Mouse (Mus musculus) right cerebral cortex, postnatal 4 days (tissue): ENCODE results near the gene Rac2.

Experiments used
- DNase-seq: peaks from one replicate; pipeline ENCODE4 v3.0.0-alpha.2; 2022

The Rac2 gene

DNA sequence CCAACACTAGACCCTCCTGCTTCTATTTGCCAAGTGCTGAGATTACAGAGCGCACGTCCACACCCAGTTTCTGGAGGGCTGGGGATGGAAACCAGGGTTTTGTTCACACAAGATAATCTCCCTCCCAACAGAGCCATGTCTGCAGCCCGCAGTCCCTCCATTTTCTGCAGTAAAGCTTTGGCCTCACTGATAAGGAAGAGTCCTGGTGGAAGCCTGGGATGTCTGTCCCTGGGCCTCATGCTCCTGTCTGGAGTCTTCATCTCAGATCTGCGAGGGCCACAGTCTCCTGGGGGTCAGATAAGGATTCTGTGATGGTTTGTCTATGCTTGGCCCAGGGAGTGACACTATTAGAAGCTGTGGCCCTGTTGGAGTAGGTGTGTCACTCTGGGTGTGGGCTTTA, 15.5 kb upstream of the Rac2 start:
- DNase-seq, result no peak

DNA sequence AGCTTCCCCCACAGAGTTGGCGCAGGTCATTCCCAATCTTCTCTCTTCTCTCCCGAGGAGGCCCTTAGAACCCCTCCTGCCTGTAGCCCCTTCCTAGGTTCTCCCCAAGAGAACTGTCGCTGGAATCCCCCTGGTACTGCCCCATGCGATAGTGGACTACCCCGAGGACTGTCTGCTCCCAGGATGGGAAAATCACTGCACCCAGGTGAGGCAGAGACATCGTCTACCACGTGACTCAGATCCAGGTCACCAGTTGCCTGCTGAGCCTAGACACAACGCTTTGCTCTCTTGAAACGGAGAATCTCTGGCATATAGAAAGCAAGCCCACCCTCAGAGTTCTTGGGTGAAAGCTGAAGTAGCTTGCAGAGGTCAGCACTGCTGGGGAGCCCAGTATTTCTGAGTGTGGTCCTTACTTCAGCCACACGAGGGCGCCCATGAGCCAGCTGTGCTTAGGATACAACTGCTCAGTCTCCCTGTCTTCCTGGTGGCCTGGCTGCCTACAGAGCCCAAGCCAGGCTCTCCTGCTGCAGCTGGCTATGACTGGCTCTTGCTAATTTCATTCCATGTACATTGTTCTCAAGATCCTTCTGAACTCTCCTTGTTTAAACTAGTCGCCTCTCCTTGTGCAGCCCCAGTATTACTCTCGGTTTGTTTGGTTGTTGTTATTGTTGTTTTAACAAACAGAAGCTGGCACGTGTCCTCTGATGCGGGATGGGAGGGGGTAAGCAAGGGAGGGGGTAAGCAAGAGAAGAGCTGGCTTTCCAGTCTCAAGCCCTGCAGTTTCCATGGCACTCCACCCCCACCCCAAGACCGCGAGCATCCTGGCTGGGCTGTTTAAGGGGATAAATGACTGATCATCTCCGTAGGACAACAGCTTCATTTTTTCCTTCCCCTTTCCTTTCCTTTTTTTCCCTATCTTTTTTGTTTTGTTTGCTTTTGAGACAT, 14.7 kb upstream of the Rac2 start:
- peak; percentile 92 for DNase-seq

DNA sequence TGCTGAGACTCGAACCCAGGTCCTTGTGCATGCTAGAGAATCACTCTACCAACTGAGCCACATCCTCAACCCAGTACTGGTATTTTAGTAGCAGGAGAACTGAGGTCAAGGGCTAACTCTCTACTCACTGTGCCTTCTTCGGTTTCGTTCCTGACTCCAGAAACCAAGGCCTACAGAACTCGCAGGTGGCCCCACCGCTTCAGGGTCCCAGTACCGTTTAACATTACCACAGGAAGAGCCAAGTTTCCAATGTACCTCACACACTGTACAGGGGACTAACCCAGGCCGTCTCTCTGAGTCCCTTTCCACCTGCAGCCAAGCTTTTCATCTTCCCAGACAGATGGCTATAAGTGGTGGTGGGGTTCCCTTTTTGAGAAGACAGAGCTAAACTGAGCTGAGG, 12.8 kb upstream of the Rac2 start:
- DNase-seq, result no peak

DNA sequence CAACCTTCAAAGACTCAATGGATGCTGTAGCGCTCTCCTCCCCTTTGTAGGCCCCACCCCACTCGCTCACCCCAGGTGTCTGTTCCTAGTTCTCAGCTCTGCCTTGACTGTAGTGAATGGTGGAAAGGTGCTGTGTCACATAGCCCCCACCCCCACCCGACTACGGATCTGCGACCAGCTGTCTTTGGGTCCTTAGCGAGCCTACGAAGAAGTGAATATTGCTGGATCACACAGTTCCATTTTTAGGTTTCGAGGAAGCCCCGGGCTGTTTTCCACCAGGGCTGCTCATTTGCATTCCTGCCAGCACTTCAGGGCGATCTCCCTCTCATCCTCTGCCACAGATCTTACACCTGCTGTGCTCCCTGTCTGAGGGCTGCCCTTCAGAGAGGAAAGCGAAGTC, 10.8 kb upstream of the Rac2 start:
- DNase-seq, result no peak

DNA sequence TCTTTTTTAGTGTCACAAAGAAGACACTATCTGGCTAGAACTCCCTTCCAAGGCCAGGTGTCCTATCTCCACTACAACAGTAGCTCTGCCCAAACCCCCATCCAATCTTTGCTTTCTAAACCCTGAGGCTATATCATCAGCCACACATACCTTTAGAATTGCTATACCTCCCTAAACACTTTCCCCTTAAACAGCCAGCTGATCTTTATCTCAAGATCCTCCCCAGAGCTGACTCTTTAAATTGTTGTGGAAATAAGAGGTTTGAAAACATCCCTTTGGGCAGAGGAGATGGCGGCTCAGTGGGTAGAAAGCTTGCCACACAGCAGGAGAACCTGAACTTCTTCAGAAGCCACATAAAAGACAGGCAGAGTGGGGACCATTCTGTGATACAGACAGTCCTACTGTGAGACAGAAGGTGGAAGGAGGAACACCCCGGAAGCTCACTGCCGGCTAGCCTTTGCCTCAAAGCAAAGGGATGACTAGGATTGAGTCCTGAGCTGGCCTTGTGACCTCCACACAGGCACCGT, 3.8 kb upstream of the Rac2 start:
- DNase-seq, result no peak

DNA sequence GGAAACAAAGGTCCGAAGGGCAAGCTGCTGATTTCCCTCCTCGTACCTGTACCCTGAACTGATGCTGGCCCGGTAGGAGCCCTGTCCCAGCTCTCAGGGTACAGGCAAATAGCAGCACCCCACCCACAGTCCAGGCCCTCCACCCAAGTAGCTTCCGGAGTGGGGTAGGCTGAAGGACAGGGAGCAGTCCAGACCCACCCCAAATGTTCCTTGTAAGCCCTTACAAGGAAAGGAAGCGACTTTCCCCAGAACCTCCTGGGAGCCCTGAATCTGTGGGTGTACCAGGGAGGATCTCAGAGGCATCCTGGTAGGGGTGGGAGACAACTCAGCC, 348 bp downstream of the Rac2 start:
- no peak for DNase-seq

DNA sequence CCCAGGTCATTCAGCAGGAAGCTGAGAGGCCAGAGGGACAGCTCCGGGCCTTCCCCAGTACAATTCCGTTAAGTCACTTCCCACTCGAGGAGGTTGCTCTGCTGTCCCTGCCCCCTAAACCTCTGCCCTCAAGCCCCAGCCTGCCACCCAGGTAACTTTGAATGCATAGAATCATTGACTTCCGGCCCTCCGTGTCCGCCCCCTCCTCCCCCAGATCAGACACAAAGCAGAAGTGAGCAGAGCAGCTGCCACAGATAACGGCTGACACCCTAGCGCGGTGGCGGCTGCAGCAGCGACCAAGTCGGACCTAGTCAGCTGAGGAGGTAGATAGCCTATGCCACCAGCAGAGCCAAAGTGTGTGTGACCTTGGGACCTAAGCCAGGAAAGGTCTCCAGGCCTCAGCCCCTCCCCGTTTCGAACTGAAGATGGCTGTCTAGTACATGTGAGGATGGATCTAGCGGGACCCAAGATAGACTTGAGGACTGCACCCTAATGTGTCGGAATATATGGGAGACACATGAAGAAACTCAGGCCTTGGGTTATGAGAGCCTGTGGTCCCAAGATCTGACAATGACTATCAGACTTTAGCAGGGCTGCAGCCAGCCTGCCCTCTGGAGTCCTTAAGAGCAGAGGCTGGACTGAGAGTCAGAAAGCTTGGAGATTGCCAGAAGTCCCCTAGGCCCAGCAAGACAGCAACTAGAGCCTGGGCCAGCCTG, 871 bp downstream of the Rac2 start:
- no peak for DNase-seq

DNA sequence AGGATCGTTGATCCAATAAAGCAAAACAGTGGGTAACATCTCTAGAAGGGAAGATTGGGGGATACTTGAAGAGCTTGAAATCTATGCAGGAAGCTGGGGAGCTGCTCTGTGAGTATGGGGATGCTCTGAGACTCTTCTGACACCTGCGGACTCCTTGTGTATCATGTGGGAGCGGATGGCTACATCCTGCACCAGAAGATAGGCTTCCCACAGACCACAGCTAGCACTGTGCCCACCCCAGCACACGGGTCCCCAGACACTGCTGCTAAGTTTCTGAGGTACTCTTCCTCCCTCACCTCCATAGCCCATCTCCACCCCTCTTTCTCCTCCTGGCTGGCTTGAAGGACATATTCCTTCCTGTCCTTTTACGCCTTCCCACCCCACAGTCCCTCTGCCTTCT, 2.4 kb downstream of the Rac2 start:
- no peak for DNase-seq

DNA sequence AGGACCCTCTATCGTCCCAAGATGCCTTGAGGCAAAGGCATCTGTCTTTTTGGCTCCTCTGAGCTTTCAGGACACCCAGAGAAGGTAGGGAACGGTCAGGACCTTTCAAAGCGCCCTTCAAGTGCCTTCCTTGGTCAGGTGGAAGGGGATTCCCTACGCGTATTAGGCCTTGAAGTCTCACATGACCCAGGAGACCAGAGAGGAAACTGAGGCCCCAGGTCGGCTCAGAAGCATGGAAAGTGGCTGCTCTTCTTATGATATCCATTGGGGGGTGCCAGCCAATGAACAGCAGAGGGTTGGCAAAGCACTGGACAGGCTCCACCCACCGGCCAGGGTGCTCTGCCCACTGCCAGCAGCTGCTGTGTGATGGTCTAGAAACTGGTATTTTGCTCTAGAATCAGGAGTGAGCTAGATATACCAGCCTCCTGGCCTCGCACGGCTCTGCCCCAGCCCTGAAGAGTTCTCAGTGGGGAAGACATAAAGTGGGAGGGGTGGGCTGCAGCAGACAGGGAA, 4.9 kb downstream of the Rac2 start:
- DNase-seq, result no peak

DNA sequence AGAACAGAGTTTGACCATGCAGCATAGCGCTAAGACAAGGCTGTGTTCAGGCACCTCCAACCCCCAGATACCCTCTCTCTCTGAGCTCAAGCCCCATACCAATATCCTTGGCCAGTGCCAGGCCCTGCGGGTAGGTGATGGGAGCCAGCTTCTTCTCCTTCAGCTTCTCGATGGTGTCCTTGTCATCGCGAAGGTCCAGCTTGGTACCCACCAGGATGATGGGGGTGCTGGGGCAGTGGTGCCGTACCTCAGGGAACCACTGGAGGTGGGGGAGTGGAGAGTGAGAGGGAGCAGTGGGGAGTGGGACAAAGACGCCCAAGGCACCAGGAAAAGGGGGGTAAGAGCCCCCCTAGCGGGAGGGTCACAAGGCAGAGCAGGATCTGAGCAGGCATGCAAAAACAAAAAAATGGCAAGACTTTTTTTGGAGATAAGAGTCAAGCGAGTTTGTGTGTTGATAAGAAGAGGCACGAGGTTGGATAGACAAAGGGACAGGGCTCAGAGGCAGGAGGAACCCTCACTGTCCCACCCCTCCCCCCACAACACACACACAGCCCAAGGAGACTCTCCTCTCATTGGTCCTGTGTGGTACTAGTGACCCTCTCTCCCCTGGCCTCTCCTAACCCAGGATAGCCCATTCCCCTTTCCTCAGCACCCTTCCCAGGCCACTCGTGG, 7.7 kb downstream of the Rac2 start:
- no peak for DNase-seq

DNA sequence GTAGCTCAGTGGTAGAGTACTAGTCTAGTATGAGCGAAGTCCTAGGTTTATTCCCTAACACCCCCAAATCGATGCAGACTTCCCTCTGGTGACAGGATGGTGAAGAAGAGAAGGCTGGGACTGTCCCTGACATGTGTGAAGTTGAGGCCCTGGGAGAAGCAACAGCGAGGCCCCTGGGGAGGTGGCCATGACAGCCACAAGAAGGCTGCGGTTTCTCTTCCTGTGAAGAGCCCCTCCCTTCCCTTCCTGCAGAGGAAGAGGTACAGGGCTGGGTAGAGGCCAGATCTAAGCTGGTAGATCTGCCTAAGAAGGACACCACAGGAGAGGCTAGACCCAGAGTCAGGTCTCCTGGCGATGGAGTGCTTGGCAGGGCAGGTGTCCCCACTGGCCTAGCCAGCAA, 8.6 kb downstream of the Rac2 start:
- no peak for DNase-seq

DNA sequence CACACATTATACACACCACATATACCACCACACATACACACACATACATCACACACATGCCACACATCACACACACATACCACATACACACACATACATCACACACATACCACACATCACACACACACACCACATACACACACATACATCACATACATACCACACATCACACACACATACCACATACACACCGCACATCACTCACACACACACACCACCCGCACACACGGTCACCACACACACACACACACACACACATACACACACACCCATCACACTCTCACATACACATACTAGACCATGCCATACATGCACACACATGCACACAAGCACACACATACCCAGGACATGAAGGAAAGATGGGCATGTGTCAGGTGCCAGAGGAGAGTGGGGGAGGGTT, 9.2 kb downstream of the Rac2 start:
- no peak for DNase-seq

DNA sequence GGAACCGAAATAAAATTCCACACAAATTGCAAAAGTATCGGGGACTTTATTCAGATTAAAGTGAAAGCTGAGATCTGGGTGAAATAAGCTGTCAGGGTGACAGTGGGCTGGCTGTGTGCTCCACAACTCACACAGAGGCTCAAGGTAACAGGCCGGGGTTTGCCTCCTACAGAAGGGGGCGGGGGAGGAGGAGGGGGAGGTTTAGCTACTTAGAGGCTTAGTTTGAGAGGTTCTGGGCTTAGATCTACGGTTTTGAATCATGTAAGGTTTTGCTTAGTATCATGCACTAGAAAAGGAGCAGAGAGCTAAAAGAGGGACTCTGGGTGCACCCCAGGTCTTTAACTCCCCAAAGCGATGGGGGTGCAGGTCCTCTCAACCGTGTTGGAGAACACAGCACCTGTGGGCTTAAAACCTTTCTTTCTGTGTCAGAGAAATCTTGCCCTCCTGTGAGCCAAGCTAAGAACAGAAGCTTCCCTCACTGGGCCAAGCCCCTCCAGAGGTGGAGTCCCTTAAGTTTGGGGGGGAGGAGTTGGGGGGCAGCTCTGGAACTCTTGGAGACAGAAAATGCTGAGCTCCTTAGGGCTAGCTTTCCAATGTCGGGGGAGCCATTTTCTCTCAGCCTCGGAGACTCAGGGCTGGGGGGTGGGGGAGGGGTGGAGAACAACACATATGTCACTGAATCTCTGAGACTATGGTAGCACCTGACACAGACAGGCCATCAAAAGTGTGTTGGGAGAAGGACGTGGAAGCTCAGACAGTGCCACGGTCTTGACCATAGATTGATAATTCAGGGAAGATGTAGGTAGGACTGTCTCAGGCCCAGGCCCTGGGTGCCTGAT, 13.2 kb downstream of the Rac2 start:
- no peak for DNase-seq

DNA sequence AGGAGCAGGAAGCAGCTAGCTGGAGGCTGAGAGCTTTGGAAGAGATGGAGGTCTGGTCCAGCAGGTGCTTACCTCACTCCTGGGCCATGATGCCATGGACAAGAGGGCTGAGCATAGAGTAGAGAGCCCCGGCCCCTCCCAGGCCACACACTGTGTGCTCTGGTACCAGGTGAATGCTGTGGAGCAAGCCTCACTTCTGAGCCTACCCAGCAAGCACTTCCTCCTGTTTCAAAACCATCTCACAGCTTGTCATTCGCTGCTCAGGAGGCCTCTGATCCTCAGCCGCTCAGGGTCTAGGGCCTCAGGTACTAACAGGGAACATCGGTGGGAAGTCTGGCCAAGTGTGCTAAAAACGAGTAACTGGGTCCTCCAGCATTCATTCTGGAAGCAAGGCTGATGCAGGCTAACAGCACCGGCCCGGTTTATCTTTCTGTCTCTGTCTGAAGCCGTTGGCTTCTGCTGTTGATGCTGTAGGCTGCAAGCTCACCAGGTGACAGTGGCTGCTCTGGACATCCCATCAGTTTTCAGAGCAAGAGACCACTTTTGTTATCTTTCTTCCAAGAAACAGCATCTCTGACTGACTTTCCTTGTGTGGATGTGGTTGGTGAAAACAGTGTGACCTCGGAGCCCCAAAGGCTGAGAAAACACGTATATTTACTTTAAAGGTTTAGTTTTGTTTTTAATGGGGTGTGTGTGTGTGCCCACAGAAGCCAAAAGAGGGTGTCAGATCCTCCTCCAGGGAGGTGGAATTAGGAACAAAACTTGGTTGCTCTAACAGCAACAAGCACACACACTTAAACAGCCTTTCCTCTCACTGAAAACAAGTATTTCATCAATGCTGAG, 14.7 kb downstream of the Rac2 start:
- DNase-seq, result no peak

DNA sequence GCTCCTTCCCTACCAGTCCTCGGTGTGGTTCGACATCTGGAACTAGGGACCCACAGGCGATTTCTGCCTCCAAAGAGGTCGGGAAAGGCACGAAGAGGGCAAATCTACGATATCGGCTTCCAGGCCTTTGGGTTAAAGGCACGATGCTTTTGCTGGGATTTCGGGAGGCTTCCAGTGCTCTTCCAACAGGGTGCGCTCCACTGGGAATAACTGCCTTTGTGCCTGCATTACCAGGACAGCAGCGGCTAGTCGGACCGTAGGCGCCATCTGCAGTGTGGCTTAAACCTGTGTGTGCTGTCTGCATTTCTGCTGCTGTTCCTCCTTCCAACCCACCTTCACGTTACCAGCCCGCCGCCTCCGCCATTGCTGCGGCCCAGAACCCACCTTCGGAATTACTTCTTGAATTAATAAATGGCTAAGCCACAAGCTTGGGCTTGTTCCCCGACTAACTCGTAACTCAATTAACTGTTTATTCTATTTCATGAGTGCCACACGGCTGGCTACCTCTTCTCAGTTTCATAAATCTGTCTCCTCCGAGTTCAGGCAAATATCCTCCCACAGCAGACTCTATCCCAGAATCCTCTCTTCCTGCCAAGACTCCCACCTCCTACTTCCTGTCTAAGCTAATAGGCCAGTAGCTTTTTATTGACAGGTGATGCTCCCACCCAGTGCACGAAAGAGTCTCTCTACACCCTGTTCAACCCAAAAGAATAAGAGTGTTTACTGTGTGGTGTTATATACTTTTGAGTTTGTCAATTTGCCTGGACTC, 17.9 kb downstream of the Rac2 start:
- no peak for DNase-seq

DNA sequence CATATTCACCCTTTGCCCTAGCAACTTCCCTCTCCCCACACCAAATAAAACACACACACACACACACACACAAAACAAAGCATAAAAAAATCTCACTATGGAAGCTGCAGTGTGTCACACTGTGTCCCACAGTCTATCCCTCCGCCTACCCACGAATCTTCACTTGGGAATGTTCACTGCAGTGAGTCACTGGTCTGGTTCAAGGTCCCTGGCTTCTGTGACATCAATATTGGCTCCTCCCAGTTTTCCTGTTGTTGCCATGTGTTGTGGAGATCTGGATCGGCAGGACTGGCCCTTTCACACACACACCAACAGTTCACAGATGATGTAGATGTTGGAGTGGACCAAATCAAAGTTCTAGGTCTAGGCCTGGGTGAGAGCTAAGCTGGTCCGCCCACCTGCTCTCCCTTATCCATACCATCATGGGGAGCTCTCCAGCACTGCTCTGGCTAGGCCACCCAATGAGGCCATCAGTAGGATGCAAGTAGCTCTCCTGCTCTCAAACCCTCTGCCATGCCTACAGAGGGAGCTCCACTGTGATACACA, 23.3 kb downstream of the Rac2 start:
- no peak for DNase-seq

DNA sequence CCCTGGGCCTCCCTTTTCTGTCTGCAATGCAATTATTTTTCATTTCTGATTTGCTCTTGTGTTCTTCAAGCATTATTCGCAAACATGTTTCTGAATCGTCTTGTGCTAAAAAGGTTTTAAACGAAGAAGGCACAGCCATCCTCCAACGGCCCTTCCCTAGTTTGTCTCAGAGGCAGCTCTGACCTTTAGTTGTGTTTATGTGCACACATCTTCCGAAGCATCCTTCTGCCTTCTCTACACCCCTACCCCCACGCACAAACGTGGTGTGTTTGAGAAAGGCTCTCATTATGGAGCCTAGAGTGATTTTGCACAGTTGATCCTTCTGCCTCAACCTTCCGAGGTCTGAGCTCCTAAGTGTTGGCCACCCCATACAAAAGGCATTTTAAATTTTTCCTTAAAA, 23.9 kb downstream of the Rac2 start:
- no peak for DNase-seq

DNA sequence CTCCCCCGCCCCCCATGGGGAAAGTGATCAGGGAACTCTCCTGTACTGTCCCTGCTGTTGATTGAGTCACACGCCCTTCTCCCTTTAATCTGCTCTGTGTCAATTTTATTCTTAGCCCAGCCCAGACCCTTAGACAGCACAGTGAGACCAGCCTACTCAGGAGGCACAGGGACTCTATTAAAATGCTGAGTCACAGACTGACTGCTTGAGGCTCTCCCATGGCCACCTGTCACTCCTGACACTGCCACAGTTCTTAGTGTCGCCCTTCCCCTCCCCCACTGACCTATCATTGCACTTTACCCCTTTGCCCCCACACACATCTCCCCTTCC, 24.3 kb downstream of the Rac2 start:
- no peak for DNase-seq

DNA sequence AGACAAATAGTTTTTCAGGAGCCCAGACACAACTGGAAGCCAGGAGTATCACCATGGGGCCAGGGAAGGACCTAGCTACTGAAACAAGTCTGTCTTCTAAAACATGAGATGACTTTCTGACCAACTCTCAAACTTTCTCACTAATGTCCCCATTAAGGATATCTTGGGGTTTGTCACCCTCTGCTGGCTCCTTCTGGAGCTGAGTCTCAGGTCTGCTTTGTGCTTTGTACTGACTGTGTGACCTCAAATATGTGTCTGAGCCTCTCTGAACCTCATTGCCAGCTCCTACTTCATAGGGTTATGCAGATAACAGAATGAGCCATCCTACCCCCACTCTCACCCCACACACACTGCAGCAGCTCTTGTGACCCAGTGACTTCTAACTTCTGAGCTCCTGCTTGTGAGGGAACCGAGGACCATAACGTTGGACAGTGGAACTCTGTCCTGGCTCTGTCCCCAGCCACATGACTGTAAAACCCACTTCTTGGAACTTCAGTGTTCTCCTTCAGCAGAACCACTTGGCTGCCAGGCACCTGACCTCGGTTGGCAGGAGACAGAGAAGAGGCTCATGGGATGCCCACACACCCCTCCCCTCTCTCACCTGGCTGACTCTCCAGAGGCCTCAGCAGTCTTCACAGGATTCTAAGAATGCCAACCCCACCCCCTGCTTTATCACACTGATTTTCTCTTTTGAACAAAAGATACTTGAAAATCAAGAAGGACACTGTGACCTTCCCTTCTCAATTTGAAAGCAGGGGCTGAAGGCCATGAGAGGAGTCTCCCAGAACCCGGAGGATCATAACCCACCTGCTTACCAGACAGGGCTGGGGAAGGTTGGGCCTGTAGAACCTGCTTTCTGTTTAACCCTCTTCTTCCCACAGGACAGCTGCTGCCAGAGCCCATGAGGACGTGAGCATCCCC, 24.9 kb downstream of the Rac2 start:
- DNase-seq, result no peak
